Mouse (Mus musculus) liver, embryonic 14.5 days (tissue): ENCODE measurements around the gene Col12a1. TPM values are rescaled to one million over a fixed set of nuclear protein-coding genes. Genes with fewer than 3 reads are reported as not detected.

ENCODE experiments used
- ATAC-seq: fragments of 200-750 bp; cut with Nextera tagmentation; 2 replicates; pipeline ENCODE4 v1.8.0; 2017; ENCODE audit warnings: moderate number of reproducible peaks, mild to moderate bottlenecking, moderate library complexity; ENCODE audit not compliant: insufficient read depth
- DNase-seq, 3 experiments: peaks; one replicate each; pipeline ENCODE4 v3.0.0-alpha.2; 2012 to 2013; ENCODE audit warnings: low read depth in 3 of 3, low spot score in 3 of 3
- H3K27ac ChIP-seq: fragments of 300-500 bp; sonication (generic); 2 replicates; pipeline ENCODE4 v1.5.1; 2014; ENCODE audit warnings: moderate library complexity, mild to moderate bottlenecking, control low read depth, inconsistent platforms
- H3K27me3 ChIP-seq: fragments of 300-500 bp; sonication (generic); 2 replicates; pipeline ENCODE4 v1.6.1; 2014; ENCODE audit warnings: mild to moderate bottlenecking, low read length, moderate library complexity; ENCODE audit not compliant: control insufficient read depth, insufficient read depth
- H3K36me3 ChIP-seq: fragments of 300-500 bp; sonication (generic); replicated peaks from 2 replicates; pipeline ENCODE4 v1.6.1; 2014; ENCODE audit warnings: low read depth; ENCODE audit not compliant: control insufficient read depth, insufficient read depth
- H3K4me1 ChIP-seq, 2 experiments: fragments of 200-500 bp in 1 of 2; fragments of 300-500 bp in 1 of 2; sonication (generic) in 1 of 2; replicated peaks; 2 replicates each; pipeline ENCODE4 v1.6.1; 2012 to 2014; ENCODE audit warnings: antibody characterized with exemption in 1 of 2, inconsistent platforms in 1 of 2, low read length in 1 of 2; ENCODE audit not compliant: control insufficient read depth in 2 of 2, insufficient read depth in 2 of 2
- H3K4me2 ChIP-seq: fragments of 300-500 bp; sonication (generic); 2 replicates; pipeline ENCODE4 v1.6.1; 2014; ENCODE audit warnings: low read depth, mild to moderate bottlenecking, control low read depth, moderate library complexity
- H3K4me3 ChIP-seq, 2 experiments: fragments of 200-500 bp in 1 of 2; fragments of 300-500 bp in 1 of 2; sonication (generic) in 1 of 2; 2 replicates each; pipeline ENCODE4 v1.5.1; 2012 to 2014; ENCODE audit warnings: low read depth in 2 of 2, low read length in 2 of 2, mild to moderate bottlenecking in 2 of 2, control low read depth in 1 of 2, inconsistent platforms in 1 of 2, moderate library complexity in 1 of 2; ENCODE audit not compliant: insufficient read depth in 1 of 2
- H3K9ac ChIP-seq: fragments of 300-500 bp; sonication (generic); replicated peaks from 2 replicates; pipeline ENCODE4 v1.6.1; 2014; ENCODE audit warnings: mild to moderate bottlenecking, control low read depth, moderate library complexity
- H3K9me3 ChIP-seq: fragments of 300-500 bp; sonication (generic); 2 replicates; pipeline ENCODE4 v1.6.1; 2016; ENCODE audit warnings: low read length, mixed read lengths; ENCODE audit not compliant: control insufficient read depth
- CTCF ChIP-seq: IDR thresholded peaks from 2 replicates; pipeline ENCODE4 v1.5.1; 2016; ENCODE audit warnings: antibody characterized with exemption, low read depth, control low read depth
- EP300 ChIP-seq: IDR thresholded peaks from 2 replicates; pipeline ENCODE4 v1.6.1; 2016; ENCODE audit warnings: antibody characterized with exemption, low read depth
- WGBS: fragments of 180-500 bp; shearing (Covaris S2); extraction: QIAGEN DNeasy Blood & Tissue Kit; methylation state at CpG from one replicate; pipeline ENCODE4 v1.1.7; 2014; ENCODE audit not compliant: insufficient replicate concordance; 5-methylcytosine and 5-hydroxymethylcytosine counted together
- polyA plus RNA-seq, 2 experiments: library from polyadenylated mRNA; depleted of rRNA in 1 of 2; stranded (reverse) in 1 of 2; unstranded in 1 of 2; fragments of >200 nt; fragmentation: Nextera tagmentation in 1 of 2; extraction: Ambion mirVana in 1 of 2; gene quantifications; 2 replicates each; pipeline versions ENCODE4 v1.2.1 to v1.2.3; 2012 to 2014

Col12a1 gene
- polyA plus RNA-seq, 2 experiments, result 0.85 to 0.90 TPM

DNA sequence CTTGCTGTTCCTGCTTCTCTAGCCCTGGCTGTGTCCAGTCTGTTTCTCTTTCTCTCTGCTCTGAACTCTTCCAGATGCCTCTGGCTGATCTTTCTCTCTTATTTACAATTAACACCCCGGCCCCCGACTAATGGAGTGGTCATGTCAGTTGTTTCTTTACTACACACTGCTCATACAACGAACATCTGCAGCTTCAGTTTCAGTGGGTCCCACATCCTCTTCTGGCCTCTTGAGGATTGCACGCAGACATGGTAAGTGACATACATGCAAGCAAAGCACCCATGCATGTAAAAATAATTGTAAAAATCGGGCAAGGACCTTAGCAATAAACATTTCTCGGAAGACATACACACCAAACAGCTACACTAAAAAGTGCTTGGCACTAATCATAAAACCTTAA lies 17.0 kb upstream of the Col12a1 start:
- no peak overlapping the region for H3K4me2 ChIP-seq
- no peak overlapping the region for H3K27ac ChIP-seq
- H3K9ac ChIP-seq, result no peak overlapping the region
- no peaks in the 10 kb centered on the region for H3K27me3 ChIP-seq
- no peaks in the 10 kb centered on the region for H3K36me3 ChIP-seq
- no peaks in the 10 kb centered on the region for H3K4me1 ChIP-seq
- no peak for TF ChIP-seq CTCF
- no peak for TF ChIP-seq EP300
- ATAC-seq (no peak), DNase-seq (no peak)
- no peaks in the 10 kb centered on the region for H3K9me3 ChIP-seq
- H3K4me3 ChIP-seq, result no peak overlapping the region
- WGBS, result 61% methylated on average over 6 of the region's 6 CpGs

DNA sequence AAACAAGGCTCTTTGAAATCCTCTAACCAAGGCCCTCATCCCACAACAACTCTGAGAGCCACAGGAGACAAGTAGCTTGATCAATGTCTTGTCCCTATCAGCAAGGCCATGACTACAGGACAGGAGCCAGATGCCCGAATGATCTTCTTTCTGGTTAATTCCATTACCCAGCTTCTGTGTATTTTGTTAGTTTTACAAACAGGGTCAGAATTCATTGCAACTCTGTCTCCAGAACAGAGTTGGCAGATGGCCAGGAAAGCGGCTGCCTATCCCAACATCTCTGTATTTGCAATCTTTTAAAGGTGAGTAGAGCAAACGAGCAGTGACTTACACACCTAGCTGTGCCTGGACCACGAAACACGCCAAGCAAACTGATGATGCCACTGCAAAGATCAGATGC lies 11.7 kb upstream of the Col12a1 start:
- Histone ChIP-seq H3K4me3 (no peak overlapping the region), H3K27me3 (no peaks in the 10 kb centered on the region), H3K9me3 (no peaks in the 10 kb centered on the region), H3K9ac (no peak overlapping the region), H3K36me3 (no peaks in the 10 kb centered on the region), H3K4me2 (no peak overlapping the region), H3K4me1 (no peaks in the 10 kb centered on the region), H3K27ac (no peak overlapping the region)
- DNase-seq (no peak), ATAC-seq (no peak)
- 57% methylated on average over 5 of the region's 5 CpGs for WGBS
- TF ChIP-seq CTCF (no peak), EP300 (no peak)

- WGBS, result 25% methylated on average over 5 of the region's 5 CpGs
- DNase-seq, result peak in 2 of 3 experiments; percentile 14 to 17
- TF ChIP-seq CTCF, result peak; percentile 39; the same call in 1 of the 2 replicates
- TF ChIP-seq EP300, result no peak
- H3K27ac ChIP-seq, result no peak overlapping the region
- no peak overlapping the region for H3K4me3 ChIP-seq
- no peak overlapping the region for H3K4me2 ChIP-seq
- no peak overlapping the region for H3K9ac ChIP-seq
- peaks cover 30% of the 10 kb centered on the region for H3K27me3 ChIP-seq
- ATAC-seq, result no peak
- H3K9me3 ChIP-seq, result no peaks in the 10 kb centered on the region
- H3K36me3 ChIP-seq, result no peaks in the 10 kb centered on the region
- no peaks in the 10 kb centered on the region for H3K4me1 ChIP-seq
These were observed 4.5 kb upstream of the Col12a1 start for GRCm38 (mm10) chr9:79723090-79723489.

DNA sequence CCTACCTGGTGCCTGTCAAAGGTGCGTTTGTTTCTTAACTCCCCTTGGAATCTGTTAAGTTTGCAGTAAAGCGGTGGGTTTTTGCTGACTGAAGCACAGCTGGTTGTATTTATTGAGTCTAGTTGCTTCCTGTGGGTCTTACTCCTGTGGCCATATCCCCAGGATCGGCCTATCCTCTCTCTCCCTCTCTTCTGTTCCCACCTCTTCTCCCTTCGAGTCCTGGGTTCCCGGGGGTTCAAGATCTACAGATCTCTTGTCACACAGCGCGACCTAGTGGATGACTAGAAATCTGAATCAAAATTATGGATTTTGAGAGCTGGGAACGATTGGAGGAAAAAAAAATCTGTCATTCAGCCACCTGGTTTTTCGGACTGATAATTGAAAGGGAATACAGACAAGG lies 2.4 kb upstream of the Col12a1 start:
- H3K36me3 ChIP-seq, result no peaks in the 10 kb centered on the region
- ATAC-seq (no peak), DNase-seq (no peak)
- H3K4me3 ChIP-seq, result no peak overlapping the region
- whole genome bisulfite sequencing, result 8% methylated on average over 9 of the region's 9 CpGs
- H3K4me1 ChIP-seq, result no peaks in the 10 kb centered on the region
- H3K9me3 ChIP-seq, result no peaks in the 10 kb centered on the region
- H3K27me3 ChIP-seq, result peaks cover 38% of the 10 kb centered on the region
- H3K4me2 ChIP-seq, result no peak overlapping the region
- H3K27ac ChIP-seq, result no peak overlapping the region
- H3K9ac ChIP-seq, result no peak overlapping the region
- TF ChIP-seq CTCF (peak; percentile 37), EP300 (no peak)

DNA sequence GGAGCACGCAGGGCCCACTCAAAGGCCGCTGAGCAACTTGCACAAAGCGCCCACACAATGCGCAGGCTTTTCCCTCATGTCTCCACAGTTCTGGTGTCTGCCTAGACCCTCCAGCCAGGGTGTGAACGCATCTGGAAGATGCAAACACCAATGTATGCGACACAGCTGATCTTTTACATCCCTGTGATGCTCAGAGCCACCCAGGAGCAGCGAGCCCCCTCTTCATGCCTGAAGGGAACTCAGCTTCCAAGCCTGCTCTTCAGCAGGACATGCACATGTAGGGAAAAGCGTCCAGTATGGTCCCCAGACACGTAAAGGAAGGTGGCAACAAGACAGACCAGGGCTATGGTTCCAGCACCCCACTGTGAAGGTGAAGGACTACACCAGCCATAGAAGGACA lies 1.5 kb upstream of the Col12a1 start:
- Histone ChIP-seq H3K9me3 (no peaks in the 10 kb centered on the region), H3K27ac (no peak overlapping the region), H3K4me1 (no peaks in the 10 kb centered on the region), H3K9ac (no peak overlapping the region), H3K36me3 (no peaks in the 10 kb centered on the region), H3K27me3 (peaks cover 38% of the 10 kb centered on the region), H3K4me2 (no peak overlapping the region), H3K4me3 (no peak overlapping the region)
- TF ChIP-seq CTCF (no peak), EP300 (no peak)
- no peak for DNase-seq
- ATAC-seq, result no peak
- 20% methylated on average over 9 of the region's 9 CpGs for WGBS
